Mouse (Mus musculus) olfactory bulb, adult 2 months (tissue): ENCODE measurements around the gene Sec61b.

Experiments
- CTCF ChIP-seq: fragments of 200-500 bp; IDR thresholded peaks from 2 replicates; pipeline ENCODE4 v1.5.1; 2012; ENCODE audit warnings: low read depth, mild to moderate bottlenecking, low read length, moderate library complexity; ENCODE audit not compliant: insufficient read depth
- POLR2A ChIP-seq: fragments of 200-500 bp; IDR thresholded peaks from 2 replicates; pipeline ENCODE4 v1.6.1; 2012; ENCODE audit warnings: mild to moderate bottlenecking, low read depth, low read length, moderate library complexity; ENCODE audit not compliant: insufficient read depth

DNA sequence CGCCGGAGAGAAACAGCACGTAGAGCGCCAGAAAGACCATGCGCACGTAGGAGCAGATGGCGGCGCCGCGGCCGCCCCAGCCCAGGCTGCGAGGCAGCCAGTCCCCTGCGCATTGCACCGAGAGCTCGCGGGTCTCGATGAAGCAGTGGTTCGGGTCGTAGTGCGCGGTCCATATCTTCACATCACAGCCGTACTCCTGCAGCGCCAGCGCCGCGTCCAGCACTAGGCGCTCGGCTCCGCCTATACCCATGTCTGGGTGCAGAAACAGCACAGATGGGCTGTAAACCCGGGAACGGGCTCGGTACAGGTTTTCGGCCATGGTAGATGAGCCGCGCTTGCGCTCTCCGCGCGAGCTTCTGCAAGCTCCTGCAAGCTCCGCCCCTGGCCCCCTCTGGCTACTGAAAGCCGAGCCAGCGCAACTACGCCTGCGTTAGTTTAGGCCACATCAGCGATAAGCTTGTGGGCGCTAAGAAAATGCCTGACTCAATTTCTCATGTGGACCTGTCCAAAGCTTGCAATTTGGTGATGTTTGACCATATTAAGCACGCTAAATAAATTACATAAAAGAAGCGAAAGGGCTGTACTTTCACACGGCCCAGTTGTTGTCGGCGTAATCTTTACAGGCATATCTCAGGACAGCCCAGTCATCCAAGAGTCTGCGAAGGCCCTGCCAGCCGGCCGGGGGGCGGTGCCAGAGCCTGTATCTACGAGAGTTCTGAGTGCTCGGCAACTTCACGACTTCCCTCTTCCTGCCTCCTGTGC, at the start of gene Sec61b, which contains the start of gene Alg2:
- TF ChIP-seq CTCF (no peak), POLR2A (peak; percentile 83)
